13 mouse cellular contexts compared by ENCODE assay signal in genomic region chr4:71765071-71765470, GRCm38 (mm10). TPM values are rescaled to one million over a fixed set of nuclear protein-coding genes. Genes with fewer than 3 reads are reported as not detected.
DNase-seq lines count a peak whose midpoint lies in the region; ATAC-seq lines count a peak whose summit lies in the region.
"Had no signal": no experiment of that assay in that cellular context is flagged by ENCODE, and none has a peak within 500 bp of the region (broad histone marks: within the 10 kb centered on the region; RNA-seq: fewer than 3 reads in every experiment).

No protein-coding gene starts in this region.

- H3K36me3 ChIP-seq in embryonic facial prominence, embryonic 11.5 days (replicated peaks; ENCODE audit: control insufficient read depth, insufficient read depth, low read depth, low read length): no peaks in the 10 kb centered on the region
- no peaks in the 10 kb centered on the region for H3K36me3 ChIP-seq in hindbrain, embryonic 16.5 days (ENCODE audit: control insufficient read depth, insufficient read depth, low read length)
- H3K36me3 ChIP-seq: embryonic facial prominence, embryonic 13.5 days; heart, embryonic 15.5 days; liver, embryonic 12.5 days had no signal

- ATAC-seq in embryonic facial prominence, embryonic 11.5 days (replicated peaks; ENCODE audit: insufficient number of reproducible peaks, low FRiP score, low TSS enrichment, low read depth): peak; percentile 97
- ATAC-seq in hindbrain, embryonic 16.5 days: peak; percentile 98
- ATAC-seq: liver, embryonic 12.5 days had no signal

- no peaks in the 10 kb centered on the region for H3K9me3 ChIP-seq in embryonic facial prominence, embryonic 11.5 days (replicated peaks; ENCODE audit: control insufficient read depth, low read length)
- no peaks in the 10 kb centered on the region for H3K9me3 ChIP-seq in hindbrain, embryonic 16.5 days (ENCODE audit: control insufficient read depth, low read length)
- H3K9me3 ChIP-seq: embryonic facial prominence, embryonic 13.5 days; heart, embryonic 15.5 days; liver, embryonic 12.5 days had no signal

- no peak overlapping the region for H3K4me2 ChIP-seq in embryonic facial prominence, embryonic 11.5 days (ENCODE audit: low read depth, low read length)
- H3K4me2 ChIP-seq in hindbrain, embryonic 16.5 days (ENCODE audit: low read length): no peak overlapping the region
- H3K4me2 ChIP-seq: embryonic facial prominence, embryonic 13.5 days; heart, embryonic 15.5 days; liver, embryonic 12.5 days had no signal

- H3K27ac ChIP-seq in embryonic facial prominence, embryonic 11.5 days (replicated peaks; ENCODE audit: low read depth, low read length): no peak overlapping the region
- no peak overlapping the region for H3K27ac ChIP-seq in hindbrain, embryonic 16.5 days (ENCODE audit: low read depth, low read length)
- H3K27ac ChIP-seq: embryonic facial prominence, embryonic 13.5 days; heart, embryonic 15.5 days; liver, embryonic 12.5 days had no signal

- H3K27me3 ChIP-seq in embryonic facial prominence, embryonic 11.5 days (ENCODE audit: control insufficient read depth, insufficient read depth, low read length): no peaks in the 10 kb centered on the region
- no peaks in the 10 kb centered on the region for H3K27me3 ChIP-seq in hindbrain, embryonic 16.5 days (replicated peaks; ENCODE audit: control insufficient read depth, insufficient read depth, low read length)
- H3K27me3 ChIP-seq: embryonic facial prominence, embryonic 13.5 days; heart, embryonic 15.5 days; liver, embryonic 12.5 days had no signal

- DNase-seq in layer of hippocampus, postnatal 14 days (ENCODE audit: low spot score in 2 of 2): peak; percentile 4 to 34
- no peak for DNase-seq in layer of hippocampus, adult 9-10 months (ENCODE audit: low spot score)
- DNase-seq in embryonic facial prominence, embryonic 11.5 days (ENCODE audit: low spot score): peak; percentile 53
- peak; percentile 97 for DNase-seq in retina, embryonic 14.5 days (ENCODE audit: low spot score)
- DNase-seq in adrenal gland, adult 2 months: no peak
- DNase-seq in testis, postnatal 14 days (ENCODE audit: low spot score): no peak
- DNase-seq in c-Kit-positive CD71-positive TER-119-positive erythroid progenitor cells, embryonic 14.5 days (ENCODE audit: low spot score): no peak
- DNase-seq: kidney, postnatal 14 days had no signal

- no peak overlapping the region for H3K4me3 ChIP-seq in embryonic facial prominence, embryonic 11.5 days (ENCODE audit: low read depth, low read length)
- no peak overlapping the region for H3K4me3 ChIP-seq in hindbrain, embryonic 16.5 days (ENCODE audit: low read length)
- H3K4me3 ChIP-seq: embryonic facial prominence, embryonic 13.5 days; heart, embryonic 15.5 days; liver, embryonic 12.5 days had no signal

- 40% methylated on average over 3 of the region's 3 CpGs for WGBS in embryonic facial prominence, embryonic 11.5 days
- WGBS in hindbrain, embryonic 16.5 days: 17% methylated on average over 3 of the region's 3 CpGs

- H3K4me1 ChIP-seq in embryonic facial prominence, embryonic 11.5 days (ENCODE audit: control insufficient read depth, insufficient read depth, low read length): no peaks in the 10 kb centered on the region
- no peaks in the 10 kb centered on the region for H3K4me1 ChIP-seq in hindbrain, embryonic 16.5 days (ENCODE audit: control insufficient read depth, insufficient read depth, low read depth, low read length)
- H3K4me1 ChIP-seq: embryonic facial prominence, embryonic 13.5 days; heart, embryonic 15.5 days; liver, embryonic 12.5 days had no signal

- H3K9ac ChIP-seq in embryonic facial prominence, embryonic 11.5 days (replicated peaks; ENCODE audit: low read length): no peak overlapping the region
- no peak overlapping the region for H3K9ac ChIP-seq in hindbrain, embryonic 16.5 days (ENCODE audit: low read depth, low read length)
- H3K9ac ChIP-seq: embryonic facial prominence, embryonic 13.5 days; heart, embryonic 15.5 days; liver, embryonic 12.5 days had no signal

RNA-seq across cellular contexts. Expression of gene Gm11232, which starts 7.3 kb away (rescaled TPM):
- not detected for total RNA-seq in layer of hippocampus, postnatal 14 days (2021)
- polyA plus RNA-seq in embryonic facial prominence, embryonic 11.5 days (2014; fragmentation: Nextera tagmentation; extraction: Ambion mirVana): 0.13 TPM in 1 of 2 replicates, not detected in the other
- polyA plus RNA-seq in hindbrain, embryonic 16.5 days (2015; fragmentation: Nextera tagmentation; extraction: Ambion mirVana): 0.09 TPM in 1 of 2 replicates, not detected in the other
- not detected for total RNA-seq in adrenal gland, adult 2 months (2021)
- not detected in 2 replicates for polyA plus RNA-seq in adrenal gland, adult 2 months (2012; rRNA removed)
- polyA plus RNA-seq: C2C12; embryonic facial prominence, embryonic 13.5 days; heart, embryonic 15.5 days; liver, embryonic 12.5 days had no signal

Comparison
In these comparisons a context has a peak if more than half of its experiments do, and no peak if none do; other contexts are left out.
1. DNase-seq: peak in layer of hippocampus, postnatal 14 days (2 of 2), embryonic facial prominence, embryonic 11.5 days (single experiment) and retina, embryonic 14.5 days (single experiment); none in layer of hippocampus, adult 9-10 months (single experiment), adrenal gland, adult 2 months (single experiment), testis, postnatal 14 days (single experiment) and c-Kit-positive CD71-positive TER-119-positive erythroid progenitor cells, embryonic 14.5 days (single experiment).